Mouse (Mus musculus): ENCODE data around the gene Trip6.
"Not testable (repeated sequence)": the region's sequence is repeated elsewhere in the genome, so short reads cannot be mapped to it uniquely, and the experiment has no call there.

Trip6 gene

GRCm38 (mm10) chr5:137295712-137296111 is 18.5 kb downstream of the Trip6 start:
- no peak for DNase-seq

GRCm38 (mm10) chr5:137295296-137295695 is 18.9 kb downstream of the Trip6 start:
- DNase-seq: no peak

GRCm38 (mm10) chr5:137294744-137295093 is 19.5 kb downstream of the Trip6 start:
- DNase-seq: no peak

DNA sequence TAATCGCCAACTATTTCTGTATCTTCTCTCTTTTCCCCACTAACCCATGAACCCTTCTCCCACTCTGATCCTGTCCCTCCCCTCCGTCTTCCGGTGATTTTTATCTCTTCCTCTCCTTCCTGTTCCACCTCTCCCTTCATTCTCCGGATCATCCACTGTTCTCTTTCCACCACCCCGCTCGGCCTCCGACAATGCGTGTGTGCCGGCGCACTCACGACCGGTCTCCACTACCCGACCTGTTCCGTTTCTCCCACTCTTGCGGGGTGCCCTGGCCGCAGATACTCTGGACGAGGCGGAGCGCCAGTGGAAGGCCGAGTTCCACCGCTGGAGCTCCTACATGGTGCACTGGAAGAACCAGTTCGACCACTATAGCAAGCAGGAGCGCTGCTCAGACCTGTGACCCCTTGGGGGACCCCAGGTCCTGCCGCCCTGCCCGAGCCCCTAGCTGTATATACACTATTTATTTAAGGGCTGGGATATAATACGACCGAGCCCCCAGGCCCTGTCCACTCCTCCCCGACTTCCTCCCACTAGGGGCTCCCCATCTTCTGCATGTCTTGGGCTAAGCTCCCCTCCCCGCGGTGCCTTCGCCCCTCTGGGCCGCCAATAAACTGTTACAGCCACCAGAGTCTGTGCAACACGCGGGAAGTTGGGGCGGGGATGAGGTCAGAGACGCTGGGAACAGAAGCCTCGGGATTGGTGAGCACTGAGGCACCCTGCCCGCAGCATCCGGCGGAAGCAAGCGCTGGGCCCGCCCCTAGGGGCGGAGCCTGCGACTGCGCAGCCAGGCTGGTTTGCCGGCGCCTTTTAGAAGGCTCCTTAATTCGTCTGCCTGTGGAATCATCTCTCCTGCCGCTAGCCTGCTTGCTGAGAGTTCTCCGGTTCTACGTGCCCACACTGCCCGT is 20.1 kb downstream of the Trip6 start, which contains the start of gene Ufsp1:
Gene Ufsp1 (plus strand): TSS at position 791 of the 905 bp plus-strand sequence.
- DNase-seq: peak; percentile 97 to 98

- peak; percentile 76 to 78 for DNase-seq
These were observed 20.9 kb downstream of the Trip6 start for GRCm38 (mm10) chr5:137293282-137293681.

DNA sequence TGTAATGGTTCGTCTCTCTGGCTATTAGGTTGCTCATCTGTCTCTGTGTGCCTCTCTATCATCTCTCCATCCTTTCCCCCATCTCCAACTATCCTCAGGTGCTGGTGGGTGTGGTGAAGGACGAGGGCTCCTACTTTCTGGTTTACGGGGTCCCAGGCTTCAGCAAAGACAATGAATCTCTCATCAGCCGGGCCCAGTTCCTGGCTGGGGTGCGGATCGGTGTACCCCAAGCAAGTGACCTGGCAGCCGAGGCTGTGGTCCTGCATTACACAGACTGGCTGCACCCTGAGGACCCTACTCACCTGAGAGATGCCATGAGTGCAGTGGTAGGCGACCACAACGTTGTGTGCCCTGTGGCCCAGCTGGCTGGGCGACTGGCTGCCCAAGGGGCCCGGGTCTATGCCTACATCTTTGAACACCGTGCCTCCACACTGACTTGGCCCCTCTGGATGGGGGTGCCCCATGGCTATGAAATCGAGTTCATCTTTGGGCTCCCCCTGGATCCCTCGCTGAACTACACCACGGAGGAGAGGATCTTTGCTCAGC is 22.8 kb downstream of the Trip6 start:
- no peak for DNase-seq

DNA sequence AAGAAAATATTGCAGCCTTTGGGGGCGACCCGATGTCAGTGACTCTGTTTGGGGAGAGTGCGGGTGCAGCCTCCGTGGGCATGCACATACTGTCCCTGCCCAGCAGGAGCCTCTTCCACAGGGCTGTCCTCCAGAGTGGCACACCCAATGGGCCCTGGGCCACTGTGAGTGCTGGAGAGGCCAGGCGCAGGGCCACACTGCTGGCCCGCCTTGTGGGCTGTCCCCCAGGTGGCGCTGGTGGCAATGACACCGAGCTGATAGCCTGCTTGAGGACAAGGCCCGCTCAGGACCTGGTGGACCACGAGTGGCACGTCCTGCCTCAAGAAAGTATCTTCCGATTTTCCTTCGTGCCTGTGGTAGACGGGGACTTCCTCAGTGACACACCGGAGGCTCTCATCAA is 23.5 kb downstream of the Trip6 start:
- peak; percentile 70 to 78 for DNase-seq

DNA sequence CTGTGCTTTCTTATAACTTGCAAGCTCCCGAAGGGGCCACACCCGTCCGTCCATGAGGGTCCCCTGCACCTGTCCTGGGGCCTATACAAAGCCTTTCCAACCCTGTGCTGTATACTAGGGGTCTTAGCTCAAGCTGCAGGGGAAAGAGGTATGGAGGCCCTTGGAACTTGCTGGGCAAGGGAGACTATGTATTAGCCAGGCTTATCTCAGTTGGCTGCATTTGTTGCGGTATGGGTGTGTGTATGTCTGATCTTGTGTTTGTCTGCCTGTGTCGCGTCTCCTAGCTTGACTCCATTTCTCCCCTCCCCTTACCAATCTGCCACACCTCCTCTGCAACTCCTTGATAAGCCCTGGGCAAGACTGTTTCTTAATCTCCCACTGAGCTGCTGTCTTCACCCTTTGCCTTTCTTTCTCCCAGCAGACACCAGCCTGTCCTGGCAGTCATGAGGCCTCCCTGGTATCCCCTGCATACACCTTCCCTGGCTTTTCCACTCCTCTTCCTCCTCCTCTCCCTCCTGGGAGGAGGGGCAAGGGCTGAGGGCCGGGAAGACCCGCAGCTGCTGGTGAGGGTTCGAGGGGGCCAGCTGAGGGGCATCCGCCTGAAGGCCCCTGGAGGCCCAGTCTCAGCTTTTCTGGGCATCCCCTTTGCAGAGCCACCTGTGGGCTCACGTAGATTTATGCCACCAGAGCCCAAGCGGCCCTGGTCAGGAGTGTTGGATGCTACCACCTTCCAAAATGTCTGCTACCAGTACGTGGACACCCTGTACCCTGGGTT is 24.4 kb downstream of the Trip6 start:
- DNase-seq: peak in 1 of 2 experiments; percentile 18

DNA sequence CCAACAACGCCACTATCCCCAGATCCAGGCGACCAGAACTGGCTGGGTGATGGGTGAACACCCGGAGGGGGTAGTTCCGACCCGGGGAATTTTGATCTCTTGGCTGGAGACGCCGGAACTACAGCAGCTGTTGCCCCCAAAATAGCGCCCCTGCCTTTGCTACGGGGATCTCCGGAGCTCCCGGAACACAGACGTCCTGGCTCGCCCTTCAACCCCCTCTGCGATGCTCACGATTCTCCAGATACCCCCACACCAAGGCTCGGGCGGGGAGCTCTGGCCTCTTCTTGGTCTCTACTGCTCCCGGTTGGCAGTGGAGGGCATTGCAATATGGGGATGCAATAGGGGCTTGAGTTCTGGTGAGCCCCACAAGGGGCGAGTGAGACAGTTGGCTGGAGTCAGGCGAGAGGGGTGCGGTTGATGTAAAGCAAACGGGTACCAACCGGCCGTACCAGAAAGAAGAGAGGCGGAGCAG is 25.2 kb downstream of the Trip6 start:
- DNase-seq: peak; percentile 79 to 88

- DNase-seq: peak; percentile 72 to 76
These were observed 26.1 kb downstream of the Trip6 start for GRCm38 (mm10) chr5:137287953-137288743.

GRCm38 (mm10) chr5:137287032-137287952 is 26.9 kb downstream of the Trip6 start, which contains the start of gene Ache:
TSS of gene Ache (plus strand) at chr5:137287519.
- peak; percentile 88 to 89 for DNase-seq

DNA sequence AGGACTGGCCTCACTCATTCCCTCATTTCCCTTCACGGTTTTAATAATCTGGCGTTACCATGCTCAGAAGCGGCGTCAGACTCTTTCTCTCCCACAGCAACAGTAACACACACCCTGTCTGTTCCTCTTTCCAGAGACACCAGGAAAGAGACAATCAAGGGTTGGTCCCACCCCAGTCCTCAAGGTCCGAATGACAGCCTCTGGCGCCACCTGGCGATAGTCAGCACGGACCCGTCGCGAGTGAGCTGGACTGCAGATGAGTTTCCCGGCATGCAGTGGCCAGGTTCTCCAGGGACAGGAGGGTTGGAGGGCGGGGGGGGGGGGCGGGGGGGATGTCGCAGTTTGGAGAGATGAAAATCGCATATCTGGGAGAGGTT is 27.6 kb downstream of the Trip6 start:
- peak; percentile 96 to 98 for DNase-seq

- no peak for DNase-seq
These were observed 28.2 kb downstream of the Trip6 start for GRCm38 (mm10) chr5:137285986-137286385.

DNA sequence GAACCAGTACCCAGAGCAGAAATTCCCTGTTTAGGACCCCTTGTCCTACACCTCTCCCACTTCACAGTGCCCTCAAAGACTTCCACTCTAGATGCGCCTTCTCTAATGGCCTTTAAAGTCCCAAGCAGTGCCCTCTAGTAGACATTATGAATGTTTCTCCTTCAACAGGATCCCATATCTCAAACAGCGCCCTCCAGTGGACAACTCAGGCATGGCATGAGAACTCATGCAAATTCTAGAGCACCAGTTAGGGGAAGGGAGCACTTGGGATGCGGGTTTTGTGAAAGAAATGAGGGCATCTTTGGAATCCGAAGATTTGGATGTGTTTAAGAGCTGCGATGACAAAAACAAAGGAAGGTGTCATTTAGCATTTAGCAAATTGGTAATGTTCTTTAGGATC is 29.2 kb downstream of the Trip6 start:
- peak; percentile 69 to 91 for DNase-seq

DNA sequence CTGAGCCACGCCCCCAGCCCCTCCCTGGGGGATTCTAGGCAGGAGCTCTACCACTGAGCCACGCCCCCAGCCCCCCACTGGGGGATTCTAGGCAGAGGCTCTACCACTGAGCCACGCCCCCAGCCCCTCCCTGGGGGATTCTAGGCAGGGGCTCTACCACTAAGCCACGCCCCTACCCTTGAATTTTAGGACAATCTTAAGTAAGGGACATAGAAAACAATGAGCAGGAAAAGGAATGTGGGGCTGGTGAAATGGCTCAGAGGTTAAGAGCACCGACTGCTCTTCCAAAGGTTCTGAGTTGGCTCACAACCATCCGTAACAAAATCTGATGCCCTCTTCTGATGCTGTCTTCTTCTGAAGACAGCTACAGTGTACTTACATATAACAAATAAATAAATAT is 29.8 kb downstream of the Trip6 start:
- DNase-seq: not testable (repeated sequence)

GRCm38 (mm10) chr5:137277360-137278342 is 36.6 kb downstream of the Trip6 start:
- no peak for DNase-seq

DNA sequence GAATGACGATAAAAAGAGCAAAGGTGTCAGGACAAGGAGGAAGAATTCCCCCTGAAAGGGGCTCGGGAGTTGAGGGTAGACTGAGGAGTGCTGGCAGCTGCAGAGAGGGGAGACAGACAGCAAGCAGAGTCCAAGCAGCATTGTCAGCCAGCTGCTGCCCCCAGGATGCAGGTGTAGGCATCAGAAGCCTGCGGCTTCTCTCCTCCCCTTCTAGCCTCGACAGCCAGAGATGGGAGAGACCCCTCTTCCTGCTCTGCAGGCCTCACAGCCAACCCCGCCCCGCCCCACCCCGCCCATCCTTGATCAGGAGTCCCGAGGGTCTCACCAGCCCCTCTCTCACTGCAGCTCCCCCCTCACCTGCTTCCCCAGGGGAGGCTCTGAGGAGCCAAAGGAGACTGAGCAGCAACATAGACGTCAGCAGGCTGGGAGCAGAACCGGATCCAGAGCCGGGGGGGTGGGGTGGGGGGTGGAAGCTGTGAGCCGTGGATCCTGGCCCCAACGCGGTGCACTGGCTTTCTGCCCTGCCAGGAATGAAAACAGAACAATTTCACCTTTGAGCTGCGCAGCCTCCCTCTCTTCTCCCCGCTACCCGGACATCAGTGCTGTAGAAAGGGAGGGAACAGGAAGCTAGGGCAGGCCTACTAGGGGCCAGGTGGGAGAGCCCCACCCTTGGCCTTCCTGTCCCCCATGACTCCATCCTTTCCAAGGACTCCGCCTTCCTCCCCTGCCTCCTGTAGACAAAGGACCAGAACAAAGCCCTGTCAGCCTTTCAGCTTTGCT is 45.9 kb downstream of the Trip6 start:
- no peak for DNase-seq

- DNase-seq: no peak
These were observed 49.4 kb downstream of the Trip6 start for GRCm38 (mm10) chr5:137264787-137265186.
